Mouse (Mus musculus) forebrain, embryonic 14.5 days (tissue): ENCODE data around the gene Gm20388. TPM values are rescaled to one million over a fixed set of nuclear protein-coding genes. Genes with fewer than 3 reads are reported as not detected.

ENCODE experiments used
- ATAC-seq: fragments of 200-750 bp; cut with Nextera tagmentation; 2 replicates; pipeline ENCODE4 v1.8.0; 2017; ENCODE audit warnings: mild to moderate bottlenecking, moderate library complexity
- DNase-seq: peaks from one replicate; pipeline ENCODE4 v3.0.0-alpha.2; 2015; ENCODE audit warnings: low spot score
- H3K27ac ChIP-seq: fragments of 300-500 bp; sonication (generic); 2 replicates; pipeline ENCODE4 v1.5.1; 2014; ENCODE audit warnings: low read depth, mild to moderate bottlenecking, control low read depth, low read length, moderate library complexity
- H3K27me3 ChIP-seq: fragments of 300-500 bp; sonication (generic); replicated peaks from 2 replicates; pipeline ENCODE4 v1.6.1; 2014; ENCODE audit warnings: low read length, control low read depth, mixed read lengths; ENCODE audit not compliant: control insufficient read depth, insufficient read depth
- H3K36me3 ChIP-seq: fragments of 300-500 bp; sonication (generic); 2 replicates; pipeline ENCODE4 v1.6.1; 2014; ENCODE audit warnings: low read length, control low read depth; ENCODE audit not compliant: control insufficient read depth, insufficient read depth
- H3K4me1 ChIP-seq: fragments of 300-500 bp; sonication (generic); 2 replicates; pipeline ENCODE4 v1.6.1; 2014; ENCODE audit warnings: antibody characterized with exemption, low read length, control low read depth; ENCODE audit not compliant: control insufficient read depth, insufficient read depth
- H3K4me2 ChIP-seq: fragments of 300-500 bp; sonication (generic); 2 replicates; pipeline ENCODE4 v1.6.1; 2014; ENCODE audit warnings: mild to moderate bottlenecking, control low read depth, low read length
- H3K4me3 ChIP-seq: fragments of 300-500 bp; sonication (generic); 2 replicates; pipeline ENCODE4 v1.5.1; 2014; ENCODE audit warnings: low read depth, low read length, control low read depth
- H3K9ac ChIP-seq: fragments of 300-500 bp; sonication (generic); 2 replicates; pipeline ENCODE4 v1.6.1; 2014; ENCODE audit warnings: mild to moderate bottlenecking, low read length, control low read depth, moderate library complexity
- H3K9me3 ChIP-seq: fragments of 300-500 bp; sonication (generic); replicated peaks from 2 replicates; pipeline ENCODE4 v1.6.1; 2016; ENCODE audit warnings: low read length, control low read depth, mixed read lengths; ENCODE audit not compliant: control insufficient read depth
- WGBS: fragments of 180-500 bp; shearing (Covaris S2); extraction: QIAGEN DNeasy Blood & Tissue Kit; methylation state at CpG from one replicate; pipeline ENCODE4 v1.1.7; 2014; 5-methylcytosine and 5-hydroxymethylcytosine counted together
- polyA plus RNA-seq: library from polyadenylated mRNA; unstranded; fragments of >200 nt; fragmentation: Nextera tagmentation; extraction: Ambion mirVana; gene quantifications from 2 replicates; pipeline ENCODE4 v1.2.1, GENCODE M21; 2014

The Gm20388 gene
- polyA plus RNA-seq, 1 experiment from 2014 or later = 7.4 TPM

DNA sequence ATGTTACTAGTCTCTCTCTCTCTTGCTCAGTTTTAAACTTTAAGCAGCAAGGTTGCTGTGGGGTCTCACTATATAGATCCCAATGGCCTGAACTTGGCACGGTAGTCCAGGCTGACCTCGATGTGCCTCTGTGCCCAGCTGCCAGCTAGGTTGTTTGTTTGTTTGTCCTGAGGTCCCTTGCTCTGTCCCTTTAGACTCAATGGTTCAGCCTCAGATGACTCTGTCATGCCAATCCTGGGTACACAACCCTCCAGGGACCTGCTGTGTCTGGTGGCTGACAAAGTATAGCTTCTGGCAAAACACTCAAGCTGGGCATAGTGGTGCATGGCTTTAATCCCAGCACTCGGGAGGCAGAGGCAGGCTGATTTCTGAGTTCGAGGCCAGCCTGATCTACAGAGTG lies 337.8 kb downstream of the Gm20388 start:
- H3K9ac ChIP-seq = no peak overlapping the region
- no peak overlapping the region for H3K4me2 ChIP-seq
- H3K27me3 ChIP-seq = no peaks in the 10 kb centered on the region
- no peaks in the 10 kb centered on the region for H3K36me3 ChIP-seq
- ATAC-seq (no peak), DNase-seq (no peak)
- H3K4me1 ChIP-seq = no peaks in the 10 kb centered on the region
- H3K4me3 ChIP-seq = no peak overlapping the region
- H3K27ac ChIP-seq = no peak overlapping the region
- WGBS = 93% methylated on average over 4 of the region's 4 CpGs
- H3K9me3 ChIP-seq = no peaks in the 10 kb centered on the region

DNA sequence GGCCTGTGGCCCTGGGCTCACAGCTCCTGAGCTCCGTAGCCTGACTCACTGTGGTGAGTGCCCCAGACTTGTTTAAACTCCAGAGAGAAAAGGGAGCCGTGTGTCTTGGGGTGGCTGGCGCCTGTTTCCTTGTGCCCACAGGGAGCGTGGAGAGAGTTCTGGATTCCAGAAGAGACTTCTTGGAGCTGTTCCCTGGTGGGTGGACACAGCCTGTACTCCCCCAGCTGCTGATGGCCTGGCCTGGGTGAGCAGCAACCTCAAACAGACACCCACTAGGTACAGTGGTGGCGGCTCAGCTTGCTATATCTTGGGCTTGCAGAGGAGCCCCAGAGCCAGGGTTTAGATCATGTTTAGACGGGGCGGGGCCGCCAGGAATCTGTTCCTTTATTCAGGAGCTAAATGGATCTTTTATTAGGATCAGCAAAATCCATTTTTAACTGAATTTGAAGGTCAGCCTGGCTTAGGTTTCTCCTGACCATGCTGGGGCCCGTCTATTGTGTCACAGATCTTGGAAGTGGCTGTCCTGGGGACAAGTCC lies 339.2 kb downstream of the Gm20388 start:
- Histone ChIP-seq H3K4me3 (no peak overlapping the region), H3K27ac (no peak overlapping the region), H3K36me3 (no peaks in the 10 kb centered on the region), H3K4me1 (no peaks in the 10 kb centered on the region), H3K9me3 (no peaks in the 10 kb centered on the region), H3K4me2 (no peak overlapping the region), H3K9ac (no peak overlapping the region), H3K27me3 (no peaks in the 10 kb centered on the region)
- DNase-seq (no peak), ATAC-seq (no peak)
- WGBS = 82% methylated on average over 9 of the region's 9 CpGs

DNA sequence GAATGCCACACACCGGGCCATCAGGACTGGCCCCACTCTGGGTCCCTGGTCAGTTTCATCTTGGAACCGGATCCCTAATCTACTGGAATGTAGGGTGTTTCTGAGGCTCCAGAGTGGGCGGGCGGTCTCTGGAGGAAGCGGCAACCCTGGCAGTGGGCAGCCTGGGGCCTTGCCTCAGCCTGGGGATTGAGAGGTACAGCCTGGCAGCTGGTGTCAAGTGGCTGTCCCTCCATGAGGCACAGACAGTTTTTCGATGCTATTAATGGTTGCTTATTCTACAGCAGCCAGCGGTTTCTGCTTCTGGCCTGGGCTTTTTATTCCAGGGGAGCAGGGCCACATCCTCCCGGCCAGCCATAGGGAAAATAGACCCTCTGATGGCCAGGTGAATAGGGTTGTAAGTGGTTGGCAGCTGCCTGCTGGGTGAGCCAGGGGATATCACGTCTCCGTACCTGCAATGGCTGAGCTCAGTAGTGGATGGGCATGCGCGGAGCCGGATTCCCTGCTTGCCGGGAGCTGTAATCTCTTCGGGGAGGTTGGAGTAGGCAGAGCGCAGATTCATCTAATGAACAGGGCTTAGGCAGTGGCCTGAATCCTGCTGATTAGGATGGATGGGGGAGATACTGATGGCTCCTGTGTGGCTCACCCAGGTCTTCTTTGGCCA lies 340.2 kb downstream of the Gm20388 start:
- ATAC-seq (0 out of 2 replicates have a peak, but pooled peaks have one; percentile 37), DNase-seq (no peak)
- peak overlapping the region; percentile 37; the same call in 1 of the 2 replicates for H3K9ac ChIP-seq
- WGBS = 67% methylated on average over 16 of the region's 16 CpGs
- no peak overlapping the region for H3K4me3 ChIP-seq
- peak overlapping the region; percentile 48; the same call in 1 of the 2 replicates for H3K27ac ChIP-seq
- H3K36me3 ChIP-seq = no peaks in the 10 kb centered on the region
- no peaks in the 10 kb centered on the region for H3K4me1 ChIP-seq
- H3K27me3 ChIP-seq = no peaks in the 10 kb centered on the region
- no peaks in the 10 kb centered on the region for H3K9me3 ChIP-seq
- H3K4me2 ChIP-seq = no peak overlapping the region

DNA sequence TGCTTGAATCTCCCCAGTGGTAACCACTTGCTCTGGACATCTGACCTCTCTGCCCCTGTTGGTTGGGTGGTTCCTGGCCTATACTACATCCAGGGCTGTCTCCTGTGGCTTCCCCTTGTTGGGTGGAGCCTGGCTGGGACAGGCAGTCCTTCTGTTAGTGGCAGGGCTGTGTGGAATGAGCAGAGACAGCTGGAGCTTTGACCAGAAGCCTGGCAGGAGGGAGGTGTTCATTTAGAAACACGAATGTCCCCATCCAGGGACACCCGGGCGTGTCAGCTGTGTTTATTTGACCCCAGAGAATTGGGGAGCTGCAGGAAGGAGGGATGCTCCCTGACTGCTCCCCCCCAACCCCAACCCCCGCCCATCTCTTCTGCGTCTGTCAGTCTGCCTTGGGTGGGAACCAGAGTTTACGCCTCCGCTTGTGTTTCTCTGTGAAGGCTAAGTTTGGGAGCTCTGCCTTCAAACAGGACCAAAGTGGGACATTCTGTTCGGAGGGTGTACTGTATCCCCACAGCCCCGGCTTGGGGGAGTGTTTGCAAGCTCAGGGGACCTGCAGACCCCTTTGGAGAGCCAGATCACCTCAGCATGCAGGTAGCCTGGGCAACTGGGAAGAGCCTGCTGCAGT lies 340.9 kb downstream of the Gm20388 start:
- H3K4me3 ChIP-seq = no peak overlapping the region
- H3K27ac ChIP-seq = peak overlapping the region; percentile 14; the same call in 1 of the 2 replicates
- H3K4me1 ChIP-seq = peaks cover under 1% of the 10 kb centered on the region; the same call in 1 of the 2 replicates
- no peaks in the 10 kb centered on the region for H3K9me3 ChIP-seq
- H3K9ac ChIP-seq = peak overlapping the region; percentile 37; the same call in 1 of the 2 replicates
- no peaks in the 10 kb centered on the region for H3K27me3 ChIP-seq
- ATAC-seq = no peak
- no peak for DNase-seq
- H3K4me2 ChIP-seq = no peak overlapping the region
- H3K36me3 ChIP-seq = no peaks in the 10 kb centered on the region
- 78% methylated on average over 9 of the region's 9 CpGs for WGBS

DNA sequence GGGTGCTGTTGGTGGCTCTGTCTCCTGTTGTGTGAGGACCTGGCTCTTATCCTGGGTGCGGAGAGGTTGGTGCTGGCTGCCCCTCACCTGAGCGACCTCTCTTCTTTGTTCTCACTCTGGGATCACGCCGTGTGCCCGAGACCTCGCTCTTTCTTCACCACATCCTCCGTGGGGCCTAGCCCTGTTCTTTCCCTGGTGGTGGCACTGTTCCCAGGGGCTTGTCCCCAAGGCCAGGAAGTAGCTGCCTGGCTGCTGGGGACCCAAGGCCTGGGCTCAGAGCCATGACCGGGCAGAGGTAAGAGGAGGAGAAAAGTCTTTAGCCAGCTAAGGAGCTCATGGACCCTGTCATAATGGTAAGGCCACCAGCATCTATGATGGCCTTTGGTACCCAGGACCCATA lies 343.0 kb downstream of the Gm20388 start:
- H3K9ac ChIP-seq = no peak overlapping the region
- H3K4me1 ChIP-seq = peaks cover 9% of the 10 kb centered on the region
- ATAC-seq (no peak), DNase-seq (no peak)
- no peak overlapping the region for H3K4me2 ChIP-seq
- no peak overlapping the region for H3K4me3 ChIP-seq
- H3K27me3 ChIP-seq = no peaks in the 10 kb centered on the region
- no peaks in the 10 kb centered on the region for H3K9me3 ChIP-seq
- WGBS = 82% methylated on average over 8 of the region's 8 CpGs
- no peaks in the 10 kb centered on the region for H3K36me3 ChIP-seq
- H3K27ac ChIP-seq = no peak overlapping the region

DNA sequence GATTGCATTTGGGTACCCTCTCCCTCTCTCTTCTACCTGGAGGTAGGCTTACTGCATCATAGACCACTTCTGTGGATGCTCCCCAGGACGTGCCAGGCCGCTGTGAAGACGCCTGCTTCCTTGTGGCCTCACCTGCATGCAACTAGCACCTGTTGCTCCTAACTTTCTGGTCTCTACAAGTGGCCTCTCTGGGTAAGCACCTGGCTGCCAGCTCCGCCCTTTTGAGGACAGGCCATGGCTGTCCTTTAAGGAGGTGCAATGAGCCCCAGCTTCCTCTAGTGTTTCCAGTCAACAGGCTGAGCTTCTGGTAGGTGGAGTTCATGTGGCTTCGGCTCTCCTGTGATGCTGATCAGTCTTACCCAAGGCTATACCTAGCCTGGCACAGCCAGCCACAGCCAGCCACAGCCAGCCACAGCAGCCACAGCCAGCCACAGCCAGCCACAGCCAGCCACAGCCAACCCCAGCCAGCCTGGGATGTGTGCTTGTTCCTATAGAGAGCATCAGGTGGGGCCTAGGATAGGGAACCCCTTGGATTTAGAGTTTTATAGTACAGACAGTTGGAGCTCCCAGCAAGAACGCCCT lies 344.9 kb downstream of the Gm20388 start:
- WGBS = 89% methylated on average over 6 of the region's 6 CpGs
- no peak overlapping the region for H3K27ac ChIP-seq
- no peaks in the 10 kb centered on the region for H3K27me3 ChIP-seq
- no peaks in the 10 kb centered on the region for H3K9me3 ChIP-seq
- no peaks in the 10 kb centered on the region for H3K36me3 ChIP-seq
- ATAC-seq = no peak
- peaks cover 9% of the 10 kb centered on the region for H3K4me1 ChIP-seq
- no peak overlapping the region for H3K9ac ChIP-seq
- DNase-seq = no peak
- no peak overlapping the region for H3K4me2 ChIP-seq
- H3K4me3 ChIP-seq = no peak overlapping the region

DNA sequence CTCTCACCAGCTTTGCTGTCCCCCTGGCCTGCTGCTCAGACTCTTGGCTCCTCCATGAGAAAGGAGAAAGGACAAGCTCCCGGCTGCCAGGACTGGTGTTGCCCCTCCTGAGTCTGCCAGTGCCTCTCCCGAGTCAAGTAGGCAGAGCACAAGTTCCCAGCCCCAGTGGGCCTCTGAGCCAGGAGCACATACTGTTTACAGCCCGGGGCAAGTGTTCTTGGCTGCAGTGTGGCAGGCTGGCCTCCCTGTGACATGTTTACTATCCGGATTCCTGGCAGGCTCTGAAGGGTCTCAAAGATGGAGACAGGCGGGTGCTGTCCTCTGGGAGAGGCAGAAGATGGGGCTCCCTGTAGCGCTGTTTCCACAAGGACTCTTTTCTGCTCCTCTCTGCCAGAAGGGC lies 346.3 kb downstream of the Gm20388 start:
- Histone ChIP-seq H3K9ac (no peak overlapping the region), H3K27me3 (no peaks in the 10 kb centered on the region), H3K4me3 (no peak overlapping the region), H3K4me2 (no peak overlapping the region), H3K4me1 (peaks cover 17% of the 10 kb centered on the region), H3K36me3 (no peaks in the 10 kb centered on the region), H3K27ac (peak overlapping the region; percentile 39; the same call in 1 of the 2 replicates), H3K9me3 (no peaks in the 10 kb centered on the region)
- no peak for ATAC-seq
- WGBS = 33% methylated on average over 6 of the region's 6 CpGs
- DNase-seq = peak; percentile 71

DNA sequence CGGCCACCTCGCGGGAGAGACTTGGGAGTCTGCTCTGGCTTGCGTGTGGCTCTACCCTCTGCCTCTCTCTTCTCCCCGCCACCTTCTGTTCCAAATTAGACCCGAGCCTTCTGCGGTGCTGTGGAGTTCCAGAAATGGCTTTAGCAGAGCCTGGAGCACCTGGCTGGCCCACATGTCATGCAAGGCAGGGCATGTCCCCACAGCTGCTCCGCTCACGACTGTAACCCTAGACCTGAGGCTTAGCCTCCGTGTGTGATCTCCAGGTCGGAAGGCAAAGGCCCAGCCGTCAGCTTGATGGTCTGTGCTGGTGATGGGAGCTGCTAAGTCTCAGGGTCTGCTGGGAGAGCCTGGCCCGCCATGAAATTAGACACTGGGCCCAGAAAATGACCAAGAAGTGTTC lies 348.6 kb downstream of the Gm20388 start:
- no peak for ATAC-seq
- WGBS = 93% methylated on average over 13 of the region's 13 CpGs

DNA sequence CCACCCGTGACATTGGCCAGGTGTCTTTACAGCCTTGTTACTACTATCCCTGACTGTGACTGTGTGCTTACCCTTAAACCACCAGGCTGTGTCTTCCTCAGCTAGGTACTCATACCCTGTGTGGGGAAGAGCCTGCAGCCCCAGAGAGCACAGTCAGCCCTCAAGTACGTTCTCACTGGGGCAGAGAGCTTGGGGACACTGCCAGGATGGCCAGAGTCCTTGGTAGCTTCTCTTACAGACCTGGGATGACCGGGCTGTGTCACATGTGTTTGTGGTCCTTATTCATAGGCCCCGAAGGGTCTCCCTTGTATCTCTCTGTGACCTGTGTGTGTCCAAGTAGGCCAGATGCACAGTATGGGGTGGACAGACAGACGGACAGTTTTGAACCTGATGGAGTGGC lies 350.0 kb downstream of the Gm20388 start:
- H3K9me3 ChIP-seq = no peaks in the 10 kb centered on the region
- H3K4me2 ChIP-seq = no peak overlapping the region
- DNase-seq (no peak), ATAC-seq (no peak)
- no peak overlapping the region for H3K9ac ChIP-seq
- H3K4me3 ChIP-seq = no peak overlapping the region
- H3K27me3 ChIP-seq = no peaks in the 10 kb centered on the region
- 86% methylated on average over 5 of the region's 5 CpGs for WGBS
- peaks cover 28% of the 10 kb centered on the region for H3K4me1 ChIP-seq
- no peak overlapping the region for H3K27ac ChIP-seq
- no peaks in the 10 kb centered on the region for H3K36me3 ChIP-seq

More for the DNA sequence above, 348.6 kb downstream of the Gm20388 start:
- Histone ChIP-seq H3K9me3 (no peaks in the 10 kb centered on the region), H3K4me2 (no peak overlapping the region), H3K4me3 (no peak overlapping the region), H3K9ac (no peak overlapping the region), H3K4me1 (peaks cover 18% of the 10 kb centered on the region), H3K27ac (no peak overlapping the region), H3K27me3 (no peaks in the 10 kb centered on the region), H3K36me3 (no peaks in the 10 kb centered on the region)
- DNase-seq = no peak
